ENCODE assay signal across 20 mouse cellular contexts in genomic region chr10:119001000-119001780, GRCm38 (mm10).
DNase-seq lines count a peak whose midpoint lies in the region; ATAC-seq and TF ChIP-seq lines count a peak whose summit lies in the region.
"Had no signal": no experiment of that assay in that cellular context is flagged by ENCODE, and none has a peak within 500 bp of the region (broad histone marks: within the 10 kb centered on the region; RNA-seq: fewer than 3 reads in every experiment).

No protein-coding gene starts in this region.

- 91% methylated on average over 17 of the region's 17 CpGs for WGBS in liver, adult 2 months
- 74% methylated on average over 17 of the region's 17 CpGs for WGBS in liver, postnatal 0 days (ENCODE audit: insufficient replicate concordance)

- no peak for TF ChIP-seq EP300 in liver, postnatal 0 days (IDR thresholded peaks at IDR 0.05; ENCODE audit: low read depth)

- no peak for TF ChIP-seq CTCF in liver, adult 2 months (IDR thresholded peaks at IDR 0.05; ENCODE audit: low read depth, low read length)
- TF ChIP-seq CTCF in liver, postnatal 0 days (IDR thresholded peaks at IDR 0.05; ENCODE audit: low read depth) = no peak
- no peak for TF ChIP-seq CTCF in C2C12 (IDR thresholded peaks at IDR 0.05; ENCODE audit: control insufficient read depth, insufficient read depth, insufficient read length)

- peak; percentile 7 for DNase-seq in liver, adult 2 months (ENCODE audit: extremely low read depth, low read depth, low spot score)
- DNase-seq in liver, postnatal 0 days = no peak
- DNase-seq in T-cell, adult 2 months (ENCODE audit: low spot score) = peak; percentile 32
- no peak for DNase-seq in ovary, postnatal 14 days (ENCODE audit: low spot score)
- no peak for DNase-seq in adrenal gland, postnatal 10 days
- no peak for DNase-seq in left cerebral cortex, postnatal 10 days (ENCODE audit: extremely low spot score in 1 of 2, low spot score in 2 of 2)
- DNase-seq: adrenal gland, adult 8-10 months; cerebellum, adult 18-20 months; cerebellum, postnatal 25 days; kidney, postnatal 36 days; lung, embryonic 14.5 days had no signal

- TF ChIP-seq POLR2A in liver, adult 2 months (IDR thresholded peaks at IDR 0.05; ENCODE audit: extremely low read depth, insufficient read depth, low read length) = no peak

- ATAC-seq in liver, postnatal 0 days = no peak
- ATAC-seq in inflammation-experienced regulatory T-cells, adult 6 months = peak; percentile 25
- ATAC-seq: forebrain, embryonic 15.5 days; intestine, embryonic 15.5 days; liver, embryonic 12.5 days had no signal

- no peak overlapping the region for H3K4me2 ChIP-seq in liver, postnatal 0 days (ENCODE audit: low read depth, low read length)
- H3K4me2 ChIP-seq: forebrain, embryonic 15.5 days; heart, embryonic 13.5 days; hindbrain, embryonic 13.5 days; intestine, embryonic 15.5 days; liver, embryonic 12.5 days; lung, embryonic 14.5 days; midbrain, embryonic 12.5 days; neural tube, embryonic 13.5 days had no signal

- peaks cover 3% of the 10 kb centered on the region; the same call in 1 of the 2 replicates for H3K4me1 ChIP-seq in liver, adult 2 months (ENCODE audit: control insufficient read depth, insufficient read depth, low read length)
- H3K4me1 ChIP-seq in liver, postnatal 0 days (ENCODE audit: insufficient read depth) = peaks cover 6% of the 10 kb centered on the region; the same call in 1 of the 2 replicates
- H3K4me1 ChIP-seq: forebrain, embryonic 15.5 days; heart, embryonic 13.5 days; hindbrain, embryonic 13.5 days; intestine, embryonic 15.5 days; liver, embryonic 12.5 days; midbrain, embryonic 12.5 days had no signal

- H3K79me2 ChIP-seq in liver, adult 2 months (ENCODE audit: control insufficient read depth, insufficient read depth, low read length) = no peaks in the 10 kb centered on the region
- no peaks in the 10 kb centered on the region for H3K79me2 ChIP-seq in C2C12 (ENCODE audit: control insufficient read depth, insufficient read depth)

- H3ac ChIP-seq in C2C12 (ENCODE audit: control insufficient read depth, insufficient read length, low read depth) = no peak overlapping the region

- no peak overlapping the region for H3K9ac ChIP-seq in liver, adult 2 months (ENCODE audit: low read depth, low read length)
- no peak overlapping the region for H3K9ac ChIP-seq in liver, postnatal 0 days (replicated peaks)
- H3K9ac ChIP-seq: forebrain, embryonic 15.5 days; heart, embryonic 13.5 days; hindbrain, embryonic 13.5 days; intestine, embryonic 15.5 days; liver, embryonic 12.5 days; lung, embryonic 14.5 days; midbrain, embryonic 12.5 days; neural tube, embryonic 13.5 days had no signal

- intact Hi-C loops in left cerebral cortex, postnatal 10 days (cut with DNase I) = no loop called here

- H3K79me3 ChIP-seq in C2C12 (ENCODE audit: low read depth) = no peaks in the 10 kb centered on the region

- no peak overlapping the region for H3K4me3 ChIP-seq in liver, adult 2 months (ENCODE audit: insufficient read depth, low read depth, low read length)
- no peak overlapping the region for H3K4me3 ChIP-seq in liver, postnatal 0 days (ENCODE audit: low read depth, low read length)
- H3K4me3 ChIP-seq in C2C12 (ENCODE audit: insufficient read depth, poor library complexity, severe bottlenecking) = no peak overlapping the region
- H3K4me3 ChIP-seq: forebrain, embryonic 15.5 days; heart, embryonic 13.5 days; hindbrain, embryonic 13.5 days; intestine, embryonic 15.5 days; liver, embryonic 12.5 days; midbrain, embryonic 12.5 days; neural tube, embryonic 13.5 days had no signal

- no peaks in the 10 kb centered on the region for H3K27me3 ChIP-seq in liver, adult 2 months (ENCODE audit: control insufficient read depth, insufficient read depth, low read length)
- H3K27me3 ChIP-seq in liver, postnatal 0 days (ENCODE audit: insufficient read depth, low read length) = no peaks in the 10 kb centered on the region
- no peaks in the 10 kb centered on the region for H3K27me3 ChIP-seq in C2C12 (ENCODE audit: control insufficient read depth, insufficient read depth, insufficient read length)
- H3K27me3 ChIP-seq: forebrain, embryonic 15.5 days; heart, embryonic 13.5 days; hindbrain, embryonic 13.5 days; intestine, embryonic 15.5 days; liver, embryonic 12.5 days; midbrain, embryonic 12.5 days; neural tube, embryonic 13.5 days had no signal

- no peaks in the 10 kb centered on the region for H3K36me3 ChIP-seq in liver, adult 2 months (ENCODE audit: control insufficient read depth, insufficient read depth, low read length)
- H3K36me3 ChIP-seq in liver, postnatal 0 days (replicated peaks; ENCODE audit: insufficient read depth, low read length) = no peaks in the 10 kb centered on the region
- no peaks in the 10 kb centered on the region for H3K36me3 ChIP-seq in C2C12 (ENCODE audit: control insufficient read depth, insufficient read depth)
- H3K36me3 ChIP-seq: forebrain, embryonic 15.5 days; heart, embryonic 13.5 days; hindbrain, embryonic 13.5 days; intestine, embryonic 15.5 days; liver, embryonic 12.5 days; midbrain, embryonic 12.5 days; neural tube, embryonic 13.5 days had no signal

- H3K9me3 ChIP-seq in liver, postnatal 0 days (ENCODE audit: low read length) = no peaks in the 10 kb centered on the region
- H3K9me3 ChIP-seq: forebrain, embryonic 15.5 days; heart, embryonic 13.5 days; hindbrain, embryonic 13.5 days; intestine, embryonic 15.5 days; liver, embryonic 12.5 days; midbrain, embryonic 12.5 days; neural tube, embryonic 13.5 days had no signal

- no peak overlapping the region for H3K27ac ChIP-seq in liver, adult 2 months (replicated peaks; ENCODE audit: insufficient read depth, low read depth, low read length)
- no peak overlapping the region for H3K27ac ChIP-seq in liver, postnatal 0 days (ENCODE audit: low read depth)
- H3K27ac ChIP-seq: forebrain, embryonic 15.5 days; heart, embryonic 13.5 days; hindbrain, embryonic 13.5 days; intestine, embryonic 15.5 days; liver, embryonic 12.5 days; midbrain, embryonic 12.5 days; neural tube, embryonic 13.5 days had no signal

TF ChIP-seq in C2C12, 6 proteins besides CTCF, POLR2A, EP300 and RAD21:
- no peak for TF ChIP-seq MAX (IDR thresholded peaks at IDR 0.05)
- peak; percentile 1 for TF ChIP-seq CEBPB (IDR thresholded peaks at IDR 0.05; ENCODE audit: low read depth)
- peak; percentile 80 for TF ChIP-seq MYOD1 (IDR thresholded peaks at IDR 0.05; ENCODE audit: control insufficient read depth, insufficient read length, low read depth)
- no peak for TF ChIP-seq MYOG (IDR thresholded peaks at IDR 0.05; ENCODE audit: control insufficient read depth, extremely low read depth, insufficient read length)
- no peak for TF ChIP-seq USF1 (IDR thresholded peaks at IDR 0.05; ENCODE audit: low read depth)
- TF ChIP-seq FOSL1 (IDR thresholded peaks at IDR 0.05; ENCODE audit: insufficient read depth, low read length, poor library complexity, severe bottlenecking) = no peak

Comparison
In these comparisons a context has a peak if more than half of its experiments do, and no peak if none do; other contexts are left out.
1. DNase-seq: peak in liver, adult 2 months (single experiment) and T-cell, adult 2 months (single experiment); none in liver, postnatal 0 days (single experiment), ovary, postnatal 14 days (single experiment), adrenal gland, postnatal 10 days (single experiment) and left cerebral cortex, postnatal 10 days (0 of 2).